Mouse (Mus musculus) limb, embryonic 10.5 days (tissue): ENCODE measurements around the gene Il17c. TPM values are rescaled to one million over a fixed set of nuclear protein-coding genes. Genes with fewer than 3 reads are reported as not detected.
A peak's percentile ranks its signal among the peaks of the same experiment; 100 is the strongest.

Experiments
- DNase-seq: peaks from one replicate; pipeline ENCODE4 v3.0.0-alpha.2; 2017; ENCODE audit warnings: low spot score
- H3K27ac ChIP-seq: fragments of 300-500 bp; sonication (generic); 2 replicates; pipeline ENCODE4 v1.5.1; 2016; ENCODE audit warnings: mild to moderate bottlenecking
- H3K27me3 ChIP-seq: fragments of 300-500 bp; sonication (generic); 2 replicates; pipeline ENCODE4 v1.6.1; 2016; ENCODE audit warnings: low read depth, mild to moderate bottlenecking; ENCODE audit not compliant: poor library complexity, severe bottlenecking
- H3K36me3 ChIP-seq: fragments of 300-500 bp; sonication (generic); 2 replicates; pipeline ENCODE4 v1.6.1; 2016; ENCODE audit warnings: mild to moderate bottlenecking, moderate library complexity
- H3K4me1 ChIP-seq: fragments of 300-500 bp; sonication (generic); 2 replicates; pipeline ENCODE4 v1.6.1; 2016
- H3K4me3 ChIP-seq: fragments of 300-500 bp; sonication (generic); 2 replicates; pipeline ENCODE4 v1.5.1; 2016; ENCODE audit warnings: mild to moderate bottlenecking, moderate library complexity
- H3K9me3 ChIP-seq: fragments of 300-500 bp; sonication (generic); replicated peaks from 2 replicates; pipeline ENCODE4 v1.6.1; 2016; ENCODE audit warnings: mild to moderate bottlenecking
- WGBS: fragments of 180-500 bp; shearing (Covaris S2); methylation state at CpG from one replicate; pipeline ENCODE4 v1.1.7; 2016; 5-methylcytosine and 5-hydroxymethylcytosine counted together
- polyA plus RNA-seq: library from polyadenylated mRNA; unstranded; fragments of >200 nt; fragmentation: Nextera tagmentation; extraction: Ambion mirVana; gene quantifications from 2 replicates; pipeline ENCODE4 v1.2.1, GENCODE M21; 2016

Il17c gene
- polyA plus RNA-seq: 0.28 TPM in 1 of 2 replicates, not detected in the other

GRCm38 (mm10) chr8:122421376-122422070 lies at the start of gene Il17c:
Il17c (plus strand) TSS chr8:122422020.
- Histone ChIP-seq H3K36me3 (peaks cover 44% of the 10 kb centered on the region), H3K27me3 (no peaks in the 10 kb centered on the region), H3K9me3 (no peaks in the 10 kb centered on the region), H3K27ac (0 out of 2 replicates have a peak within 1 kb of the TSS, but pooled peaks have one; percentile 17), H3K4me3 (no peak within 1 kb of the TSS), H3K4me1 (no peaks in the 10 kb centered on the region)
- no peak for DNase-seq
- WGBS: 87% methylated on average over 14 of the region's 14 CpGs

DNA sequence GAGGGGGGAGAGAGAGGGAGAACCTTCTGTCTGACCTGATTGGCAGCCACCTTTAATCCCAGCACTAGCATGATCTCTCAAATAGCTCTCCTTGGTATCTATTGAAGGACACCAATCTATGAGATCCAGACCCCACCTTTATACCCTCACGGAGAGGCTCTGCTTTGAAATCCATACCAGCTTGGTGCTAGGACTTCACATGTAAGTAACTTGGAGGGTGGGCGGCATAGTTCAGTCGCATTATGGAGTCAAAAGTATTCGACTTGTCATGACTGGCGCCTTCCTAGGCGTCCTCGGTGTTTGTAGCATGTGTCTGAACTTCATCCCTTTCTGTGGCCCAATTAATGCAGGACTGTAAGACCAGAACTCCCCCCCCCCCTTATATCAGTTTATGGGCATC lies 46.5 kb upstream of the Il17c start:
- WGBS: 92% methylated on average over 7 of the region's 7 CpGs
- Histone ChIP-seq H3K27ac (no peak overlapping the region), H3K4me1 (peaks cover 25% of the 10 kb centered on the region), H3K4me3 (peak overlapping the region; percentile 94; the same call in 1 of the 2 replicates), H3K9me3 (no peaks in the 10 kb centered on the region), H3K36me3 (peaks cover 23% of the 10 kb centered on the region), H3K27me3 (no peaks in the 10 kb centered on the region)
- DNase-seq: no peak

- Histone ChIP-seq H3K4me3 (peak overlapping the region; percentile 94), H3K36me3 (peaks cover 28% of the 10 kb centered on the region), H3K27me3 (no peaks in the 10 kb centered on the region), H3K9me3 (no peaks in the 10 kb centered on the region), H3K4me1 (peaks cover 25% of the 10 kb centered on the region), H3K27ac (peak overlapping the region; percentile 95)
- DNase-seq: no peak
- WGBS: 32% methylated on average over 13 of the region's 13 CpGs
Observed at GRCm38 (mm10) chr8:122375751-122376364, 46.0 kb upstream of the Il17c start.

DNA sequence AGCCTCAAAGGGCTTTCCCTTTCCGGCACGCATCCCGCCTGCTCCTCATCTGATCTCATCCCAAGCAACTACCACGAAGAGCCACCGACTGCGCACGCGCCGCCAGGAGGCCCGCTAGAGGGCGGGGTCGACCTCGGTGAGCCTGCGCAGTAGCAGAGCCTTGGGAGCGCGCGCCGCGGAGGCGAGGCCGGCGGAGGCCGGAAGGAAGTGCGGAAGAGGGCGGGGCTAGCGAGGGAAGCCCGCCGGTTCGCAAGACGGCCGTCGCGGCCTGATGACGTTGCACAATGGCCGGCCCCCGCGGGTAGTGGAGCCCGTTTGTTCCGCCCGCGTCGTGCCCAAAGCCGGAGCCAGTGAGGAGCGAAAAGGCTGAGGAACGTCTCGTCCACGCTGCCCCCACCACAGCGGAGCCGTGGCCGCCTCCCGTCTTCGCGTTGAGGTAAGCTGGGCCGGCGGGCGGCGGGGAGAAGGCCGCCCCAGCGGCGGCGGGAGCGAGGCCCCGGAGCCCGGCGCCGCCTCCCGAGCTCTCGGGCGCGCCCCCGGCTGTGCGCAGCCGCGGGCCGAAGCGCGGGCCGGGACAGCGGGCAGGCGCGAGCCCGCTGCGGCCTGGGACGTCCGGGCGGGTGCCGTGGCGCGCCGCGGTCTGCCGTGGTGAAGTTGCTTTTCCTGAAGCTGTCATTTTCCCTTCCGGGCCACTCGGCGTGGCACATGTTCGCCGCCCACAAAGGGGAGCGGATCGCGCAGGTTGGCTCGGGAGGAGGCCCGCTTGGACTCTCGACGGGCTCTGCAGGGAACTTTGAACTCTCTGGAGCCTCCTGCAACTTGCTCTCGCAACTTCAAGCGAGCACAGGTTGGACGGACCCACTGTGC lies 45.2 kb upstream of the Il17c start, which contains the start of gene Zc3h18:
Gene Zc3h18 (plus strand): TSS at position 245 of the 867 bp plus-strand sequence.
- under 1% methylated on average over 107 of the region's 107 CpGs for WGBS
- H3K36me3 ChIP-seq: peaks cover 34% of the 10 kb centered on the region
- H3K9me3 ChIP-seq: no peaks in the 10 kb centered on the region
- H3K4me1 ChIP-seq: peaks cover 25% of the 10 kb centered on the region
- H3K4me3 ChIP-seq: peak within 1 kb of the TSS; percentile 94
- peak; percentile 100 for DNase-seq
- peak within 1 kb of the TSS; percentile 95 for H3K27ac ChIP-seq
- H3K27me3 ChIP-seq: no peaks in the 10 kb centered on the region

DNA sequence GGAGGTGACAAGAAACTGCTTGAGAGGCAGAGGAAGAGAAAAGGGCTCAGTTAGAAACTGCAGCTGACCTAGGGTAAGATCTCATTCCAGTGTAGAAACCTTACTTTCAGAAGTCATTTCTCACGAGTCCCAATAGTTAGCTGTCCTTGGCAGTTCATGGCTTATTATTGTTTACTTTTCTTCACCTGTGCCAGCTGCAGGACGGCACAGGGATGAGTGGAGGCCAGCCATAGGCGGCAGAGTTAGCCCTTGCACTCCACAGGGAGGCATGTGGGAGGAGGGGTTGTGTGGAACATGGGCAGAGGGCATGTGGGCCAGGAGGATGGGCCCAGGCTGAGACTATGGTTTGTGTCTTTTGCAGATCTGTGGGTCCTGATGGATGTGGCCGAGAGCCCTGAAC lies 38.8 kb upstream of the Il17c start:
- H3K4me3 ChIP-seq: no peak overlapping the region
- no peak for DNase-seq
- H3K27me3 ChIP-seq: no peaks in the 10 kb centered on the region
- H3K9me3 ChIP-seq: no peaks in the 10 kb centered on the region
- H3K27ac ChIP-seq: no peak overlapping the region
- H3K36me3 ChIP-seq: peaks cover 93% of the 10 kb centered on the region
- WGBS: 87% methylated on average over 4 of the region's 4 CpGs
- peaks cover 5% of the 10 kb centered on the region; the same call in 1 of the 2 replicates for H3K4me1 ChIP-seq

DNA sequence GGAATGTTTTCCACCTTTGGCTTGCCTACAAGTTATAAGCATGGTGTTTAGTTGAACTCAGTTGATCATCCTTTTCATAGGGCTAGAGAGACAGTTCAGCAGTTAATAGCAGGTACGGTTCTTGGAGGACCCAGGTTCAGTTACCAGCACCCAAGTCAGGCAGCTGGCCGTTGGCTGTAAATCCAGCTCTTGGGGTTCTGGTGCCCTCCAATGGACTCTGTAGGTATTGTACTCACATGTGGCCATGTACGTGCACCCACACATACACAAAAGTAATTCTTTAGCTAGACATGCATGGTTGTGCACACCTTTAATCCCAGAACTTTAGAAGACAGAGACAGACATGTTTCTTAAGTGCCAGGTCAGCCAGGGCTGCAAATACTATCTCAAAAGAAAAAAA lies 32.5 kb upstream of the Il17c start:
- H3K27ac ChIP-seq: no peak overlapping the region
- no peak for DNase-seq
- H3K27me3 ChIP-seq: no peaks in the 10 kb centered on the region
- H3K4me3 ChIP-seq: no peak overlapping the region
- no peaks in the 10 kb centered on the region for H3K9me3 ChIP-seq
- H3K4me1 ChIP-seq: no peaks in the 10 kb centered on the region
- H3K36me3 ChIP-seq: peaks cover 97% of the 10 kb centered on the region
- 89% methylated on average over 3 of the region's 3 CpGs for WGBS

DNA sequence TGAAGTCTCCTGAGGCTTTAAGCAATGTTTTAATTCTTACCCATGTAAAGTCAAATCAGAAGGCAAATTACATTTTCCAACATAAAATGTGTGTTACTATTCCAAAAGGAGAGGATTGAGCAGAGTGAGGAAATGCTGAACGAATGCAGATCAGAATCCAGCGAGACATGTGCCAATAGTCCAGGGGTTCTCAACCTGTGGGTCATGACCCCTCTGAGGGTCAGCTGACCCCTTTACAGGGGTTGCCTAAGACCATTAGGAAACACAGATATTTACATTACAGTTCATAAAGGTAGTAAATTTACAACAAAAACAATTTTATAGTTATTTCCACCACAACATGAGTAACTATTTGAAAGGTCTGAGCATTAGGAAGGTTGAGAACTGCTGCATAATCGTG lies 31.1 kb upstream of the Il17c start:
- no peak overlapping the region for H3K27ac ChIP-seq
- no peak overlapping the region for H3K4me3 ChIP-seq
- no peak for DNase-seq
- no peaks in the 10 kb centered on the region for H3K9me3 ChIP-seq
- no peaks in the 10 kb centered on the region for H3K4me1 ChIP-seq
- no peaks in the 10 kb centered on the region for H3K27me3 ChIP-seq
- H3K36me3 ChIP-seq: peaks cover 97% of the 10 kb centered on the region
- WGBS: 91% methylated on average over 3 of the region's 3 CpGs

- Histone ChIP-seq H3K4me1 (no peaks in the 10 kb centered on the region), H3K27ac (no peak overlapping the region), H3K4me3 (no peak overlapping the region), H3K36me3 (peaks cover 93% of the 10 kb centered on the region), H3K27me3 (no peaks in the 10 kb centered on the region), H3K9me3 (no peaks in the 10 kb centered on the region)
- no peak for DNase-seq
Observed at GRCm38 (mm10) chr8:122393717-122394116, 28.1 kb upstream of the Il17c start.

DNA sequence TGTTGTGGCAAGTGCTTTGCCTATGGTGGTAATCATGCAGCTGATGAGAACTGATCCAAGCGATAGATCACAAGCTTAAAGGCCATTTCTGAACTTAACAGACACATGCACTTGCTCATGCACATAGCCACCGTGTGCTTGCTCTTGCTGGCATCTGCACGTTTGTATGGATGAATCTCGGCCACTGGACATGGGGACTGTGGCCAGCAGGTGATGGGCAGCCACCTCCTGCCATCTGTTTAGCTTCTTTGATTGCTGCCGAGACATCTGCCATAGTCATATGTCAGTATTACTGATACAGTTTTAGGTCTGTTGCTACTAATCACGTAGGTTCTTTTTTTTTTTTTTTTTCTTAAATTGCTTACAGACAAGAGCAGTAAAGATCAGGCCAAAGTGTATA lies 26.5 kb upstream of the Il17c start:
- H3K36me3 ChIP-seq: peaks cover 94% of the 10 kb centered on the region
- no peaks in the 10 kb centered on the region for H3K4me1 ChIP-seq
- no peaks in the 10 kb centered on the region for H3K9me3 ChIP-seq
- H3K27ac ChIP-seq: no peak overlapping the region
- WGBS: 93% methylated on average over 6 of the region's 6 CpGs
- no peaks in the 10 kb centered on the region for H3K27me3 ChIP-seq
- no peak overlapping the region for H3K4me3 ChIP-seq
- no peak for DNase-seq

DNA sequence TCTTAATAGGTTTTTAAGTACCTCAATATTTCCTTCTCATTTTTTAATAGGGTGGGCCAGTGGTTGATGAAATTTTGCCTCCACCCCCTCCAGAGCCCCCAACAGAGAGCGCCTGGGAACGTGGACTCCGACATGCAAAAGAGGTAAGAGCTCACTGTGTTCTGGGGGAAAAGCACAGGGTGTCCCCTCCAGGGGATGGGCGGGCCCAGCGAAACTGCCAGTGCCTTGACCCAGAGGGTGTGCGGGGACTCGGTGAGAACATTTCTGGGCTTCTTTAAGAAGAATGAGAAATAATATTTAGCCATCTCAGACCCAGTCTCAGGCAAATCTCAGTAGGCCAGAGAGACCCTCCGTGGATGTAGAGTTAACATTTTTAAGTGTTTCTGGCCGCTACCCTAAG lies 23.6 kb upstream of the Il17c start:
- Histone ChIP-seq H3K27me3 (no peaks in the 10 kb centered on the region), H3K36me3 (peaks cover 97% of the 10 kb centered on the region), H3K4me1 (no peaks in the 10 kb centered on the region), H3K27ac (no peak overlapping the region), H3K9me3 (no peaks in the 10 kb centered on the region), H3K4me3 (no peak overlapping the region)
- DNase-seq: no peak
- 95% methylated on average over 9 of the region's 9 CpGs for WGBS

- no peak overlapping the region for H3K4me3 ChIP-seq
- H3K27ac ChIP-seq: no peak overlapping the region
- H3K9me3 ChIP-seq: no peaks in the 10 kb centered on the region
- H3K4me1 ChIP-seq: no peaks in the 10 kb centered on the region
- H3K36me3 ChIP-seq: peaks cover 99% of the 10 kb centered on the region
- H3K27me3 ChIP-seq: no peaks in the 10 kb centered on the region
- WGBS: 91% methylated on average over 9 of the region's 9 CpGs
- DNase-seq: no peak
Observed at GRCm38 (mm10) chr8:122405146-122405805, 16.5 kb upstream of the Il17c start.

DNA sequence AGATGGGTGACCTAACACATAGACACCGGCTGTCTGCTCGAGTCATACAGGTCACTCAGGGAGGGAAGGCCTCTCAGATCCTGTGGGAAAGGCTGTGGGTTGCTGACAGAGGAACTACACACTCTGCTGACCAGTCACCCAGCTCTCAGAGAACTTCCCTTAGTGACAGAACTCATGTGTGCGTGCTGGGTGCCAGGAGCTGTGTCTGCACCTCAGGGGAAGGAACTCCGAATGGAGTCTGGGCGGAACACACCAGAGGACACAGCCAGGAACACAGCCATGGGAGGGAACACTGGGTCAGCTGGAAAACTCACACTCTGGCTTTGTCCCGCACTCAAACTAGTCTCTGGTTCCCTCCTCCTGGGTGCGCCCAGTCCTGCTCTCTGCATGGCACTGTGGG lies 14.1 kb upstream of the Il17c start:
- no peaks in the 10 kb centered on the region for H3K27me3 ChIP-seq
- H3K4me1 ChIP-seq: no peaks in the 10 kb centered on the region
- no peak overlapping the region for H3K4me3 ChIP-seq
- peaks cover 99% of the 10 kb centered on the region for H3K36me3 ChIP-seq
- H3K27ac ChIP-seq: no peak overlapping the region
- H3K9me3 ChIP-seq: no peaks in the 10 kb centered on the region
- 96% methylated on average over 7 of the region's 7 CpGs for WGBS
- no peak for DNase-seq
